Mouse (Mus musculus) liver, embryonic 14.5 days (tissue): ENCODE results near the gene Prr14l. TPM values are rescaled to one million over a fixed set of nuclear protein-coding genes. Genes with fewer than 3 reads are reported as not detected.
A peak's percentile ranks its signal among the peaks of the same experiment; 100 is the strongest.

Experiments
- ATAC-seq: fragments of 200-750 bp; cut with Nextera tagmentation; 2 replicates; pipeline ENCODE4 v1.8.0; 2017; ENCODE audit warnings: moderate number of reproducible peaks, mild to moderate bottlenecking, moderate library complexity; ENCODE audit not compliant: insufficient read depth
- DNase-seq, 3 experiments: peaks; one replicate each; pipeline ENCODE4 v3.0.0-alpha.2; 2012 to 2013; ENCODE audit warnings: low read depth in 3 of 3, low spot score in 3 of 3
- H3K27ac ChIP-seq: fragments of 300-500 bp; sonication (generic); 2 replicates; pipeline ENCODE4 v1.5.1; 2014; ENCODE audit warnings: moderate library complexity, mild to moderate bottlenecking, control low read depth, inconsistent platforms
- H3K27me3 ChIP-seq: fragments of 300-500 bp; sonication (generic); 2 replicates; pipeline ENCODE4 v1.6.1; 2014; ENCODE audit warnings: mild to moderate bottlenecking, low read length, moderate library complexity; ENCODE audit not compliant: control insufficient read depth, insufficient read depth
- H3K36me3 ChIP-seq: fragments of 300-500 bp; sonication (generic); replicated peaks from 2 replicates; pipeline ENCODE4 v1.6.1; 2014; ENCODE audit warnings: low read depth; ENCODE audit not compliant: control insufficient read depth, insufficient read depth
- H3K4me1 ChIP-seq, 2 experiments: fragments of 200-500 bp in 1 of 2; fragments of 300-500 bp in 1 of 2; sonication (generic) in 1 of 2; replicated peaks; 2 replicates each; pipeline ENCODE4 v1.6.1; 2012 to 2014; ENCODE audit warnings: antibody characterized with exemption in 1 of 2, inconsistent platforms in 1 of 2, low read length in 1 of 2; ENCODE audit not compliant: control insufficient read depth in 2 of 2, insufficient read depth in 2 of 2
- H3K4me2 ChIP-seq: fragments of 300-500 bp; sonication (generic); 2 replicates; pipeline ENCODE4 v1.6.1; 2014; ENCODE audit warnings: low read depth, mild to moderate bottlenecking, control low read depth, moderate library complexity
- H3K4me3 ChIP-seq, 2 experiments: fragments of 200-500 bp in 1 of 2; fragments of 300-500 bp in 1 of 2; sonication (generic) in 1 of 2; 2 replicates each; pipeline ENCODE4 v1.5.1; 2012 to 2014; ENCODE audit warnings: low read depth in 2 of 2, low read length in 2 of 2, mild to moderate bottlenecking in 2 of 2, control low read depth in 1 of 2, inconsistent platforms in 1 of 2, moderate library complexity in 1 of 2; ENCODE audit not compliant: insufficient read depth in 1 of 2
- H3K9ac ChIP-seq: fragments of 300-500 bp; sonication (generic); replicated peaks from 2 replicates; pipeline ENCODE4 v1.6.1; 2014; ENCODE audit warnings: mild to moderate bottlenecking, control low read depth, moderate library complexity
- H3K9me3 ChIP-seq: fragments of 300-500 bp; sonication (generic); 2 replicates; pipeline ENCODE4 v1.6.1; 2016; ENCODE audit warnings: low read length, mixed read lengths; ENCODE audit not compliant: control insufficient read depth
- CTCF ChIP-seq: IDR thresholded peaks from 2 replicates; pipeline ENCODE4 v1.5.1; 2016; ENCODE audit warnings: antibody characterized with exemption, low read depth, control low read depth
- EP300 ChIP-seq: IDR thresholded peaks from 2 replicates; pipeline ENCODE4 v1.6.1; 2016; ENCODE audit warnings: antibody characterized with exemption, low read depth
- WGBS: fragments of 180-500 bp; shearing (Covaris S2); extraction: QIAGEN DNeasy Blood & Tissue Kit; methylation state at CpG from one replicate; pipeline ENCODE4 v1.1.7; 2014; ENCODE audit not compliant: insufficient replicate concordance; 5-methylcytosine and 5-hydroxymethylcytosine counted together
- polyA plus RNA-seq, 2 experiments: library from polyadenylated mRNA; depleted of rRNA in 1 of 2; stranded (reverse) in 1 of 2; unstranded in 1 of 2; fragments of >200 nt; fragmentation: Nextera tagmentation in 1 of 2; extraction: Ambion mirVana in 1 of 2; gene quantifications; 2 replicates each; pipeline versions ENCODE4 v1.2.1 to v1.2.3; 2012 to 2014

Gene Prr14l
- polyA plus RNA-seq (2012; rRNA removed) (3.7 and 4.2 TPM in 2 replicates), polyA plus RNA-seq (2014; fragmentation: Nextera tagmentation; extraction: Ambion mirVana) (6.5 and 8.7 TPM in 2 replicates)

DNA sequence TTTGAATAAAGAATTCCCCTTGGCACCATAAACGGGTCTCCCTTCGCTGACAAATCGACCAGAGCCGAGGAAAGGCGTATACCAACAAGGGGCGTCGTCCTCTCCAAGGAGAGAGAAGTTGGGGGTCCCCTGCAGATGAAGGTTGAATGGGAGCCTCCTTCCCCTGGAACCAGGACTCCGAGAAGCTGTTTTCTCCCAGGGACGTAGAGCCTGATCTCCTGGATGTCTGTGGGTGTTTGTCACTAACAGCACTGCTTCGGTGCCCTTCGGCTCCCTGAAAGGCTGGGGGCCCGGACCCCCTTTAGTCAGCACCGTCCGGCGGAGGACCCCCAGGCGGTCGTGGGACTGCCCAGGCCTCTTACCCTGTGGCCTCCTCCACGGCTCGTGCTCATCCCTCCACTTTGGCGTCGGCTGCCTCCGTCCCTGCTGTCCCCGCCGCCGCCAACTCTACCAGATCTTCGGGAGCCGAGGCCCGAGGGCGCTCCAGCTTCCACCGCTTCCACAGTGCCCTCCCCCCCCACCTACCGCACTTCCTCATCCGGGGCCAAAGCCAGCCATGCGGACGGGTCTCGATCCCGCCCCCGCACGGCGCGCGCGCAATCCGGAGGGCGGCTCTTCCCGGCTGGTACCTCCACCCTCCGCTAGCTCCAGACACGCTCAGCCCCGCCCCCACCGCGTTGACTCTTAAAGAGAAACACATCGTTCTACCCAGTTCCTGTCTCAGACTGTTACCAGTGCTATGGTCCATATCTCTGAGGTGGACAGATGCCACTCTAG is at the start of gene Prr14l:
Gene Prr14l (minus strand): TSS at position 526 of the 777 bp plus-strand sequence.
- Histone ChIP-seq H3K9ac (peak within 1 kb of the TSS; percentile 99), H3K27ac (peak within 1 kb of the TSS; percentile 78), H3K9me3 (no peaks in the 10 kb centered on the region), H3K4me1 (peaks cover 24 to 34% of the 10 kb centered on the region in 2 experiments), H3K36me3 (peaks cover 7% of the 10 kb centered on the region), H3K27me3 (no peaks in the 10 kb centered on the region), H3K4me3 (peak within 1 kb of the TSS; percentile 75 to 98), H3K4me2 (peak within 1 kb of the TSS; percentile 86)
- WGBS, result under 1% methylated on average over 51 of the region's 51 CpGs
- peak; percentile 87 to 92 (median 88) for DNase-seq
- TF ChIP-seq EP300, result no peak; the same call in none of the 2 replicates
- TF ChIP-seq CTCF, result no peak
- ATAC-seq, result peak; percentile 97

GRCm38 (mm10) chr5:32886739-32887138 is 32.7 kb upstream of the Prr14l start:
- Histone ChIP-seq H3K9me3 (no peaks in the 10 kb centered on the region), H3K4me3 (no peak overlapping the region), H3K9ac (no peak overlapping the region), H3K4me2 (no peak overlapping the region), H3K27me3 (no peaks in the 10 kb centered on the region), H3K36me3 (peaks cover 10% of the 10 kb centered on the region), H3K27ac (no peak overlapping the region), H3K4me1 (no peaks in the 10 kb centered on the region)
- DNase-seq, result no peak
- 54% methylated on average over 3 of the region's 3 CpGs for WGBS
- no peak for ATAC-seq
- TF ChIP-seq EP300, result no peak
- TF ChIP-seq CTCF, result no peak

DNA sequence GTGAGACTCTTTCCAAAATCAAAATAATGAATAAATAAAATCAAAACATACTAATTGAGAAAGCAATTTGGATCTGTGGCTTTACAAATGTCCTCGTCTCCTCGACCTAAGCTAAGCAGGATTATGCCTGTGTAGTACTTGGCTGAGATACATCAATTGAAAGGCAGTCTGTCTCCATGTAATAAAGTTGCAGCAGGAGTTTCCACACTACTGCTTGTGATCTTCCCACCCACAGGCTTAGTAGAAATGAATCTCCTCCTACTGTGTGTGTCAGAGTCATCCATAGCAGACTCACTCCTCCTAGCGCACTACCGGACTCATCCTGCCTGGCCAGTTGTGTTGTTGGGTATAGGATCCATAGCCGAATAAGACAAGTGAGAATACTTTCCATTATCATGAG is 18.3 kb upstream of the Prr14l start:
- Histone ChIP-seq H3K4me2 (no peak overlapping the region), H3K9ac (no peak overlapping the region), H3K4me1 (no peaks in the 10 kb centered on the region), H3K27ac (no peak overlapping the region), H3K4me3 (no peak overlapping the region), H3K36me3 (peaks cover 13% of the 10 kb centered on the region), H3K9me3 (no peaks in the 10 kb centered on the region), H3K27me3 (no peaks in the 10 kb centered on the region)
- no peak for TF ChIP-seq CTCF
- TF ChIP-seq EP300, result no peak
- ATAC-seq (no peak), DNase-seq (no peak)
- 86% methylated on average over 5 of the region's 5 CpGs for WGBS

- Histone ChIP-seq H3K9me3 (no peaks in the 10 kb centered on the region), H3K36me3 (peaks cover 8% of the 10 kb centered on the region), H3K27me3 (no peaks in the 10 kb centered on the region), H3K4me2 (no peak overlapping the region), H3K4me1 (peaks cover 1 to 3% of the 10 kb centered on the region in 2 experiments), H3K27ac (no peak overlapping the region), H3K4me3 (no peak overlapping the region), H3K9ac (no peak overlapping the region)
- 84% methylated on average over 5 of the region's 5 CpGs for WGBS
- DNase-seq (no peak), ATAC-seq (no peak)
- no peak for TF ChIP-seq EP300
- no peak for TF ChIP-seq CTCF
Observed at GRCm38 (mm10) chr5:32869389-32870024, 15.5 kb upstream of the Prr14l start.
